Mouse (Mus musculus) MEL (cell line): ENCODE measurements around the gene Cntn3. TPM values are rescaled to one million over a fixed set of nuclear protein-coding genes. Genes with fewer than 3 reads are reported as not detected.
A peak's percentile ranks its signal among the peaks of the same experiment; 100 is the strongest.

Source experiments
- DNase-seq: peaks from one replicate; pipeline ENCODE4 v3.0.0; 2011; ENCODE audit warnings: low read depth, low spot score
- H3K27ac ChIP-seq: 2 replicates; pipeline ENCODE4 v1.5.1; 2012; ENCODE audit warnings: low read depth, mild to moderate bottlenecking, control low read depth, low read length, moderate library complexity; ENCODE audit not compliant: control insufficient read depth
- H3K27me3 ChIP-seq, 2 experiments: fragments of 150-350 bp in 1 of 2; sonication (generic) in 1 of 2; 2 replicates each; pipeline ENCODE4 v1.6.1; 2012; ENCODE audit warnings: low read length in 2 of 2, mild to moderate bottlenecking in 2 of 2, improper control_type of control experiment in 1 of 2, moderate library complexity in 1 of 2; ENCODE audit not compliant: insufficient read depth in 2 of 2, control insufficient read depth in 1 of 2
- H3K36me3 ChIP-seq, 2 experiments: 2 replicates each; pipeline ENCODE4 v1.6.1; 2012 to 2014; ENCODE audit warnings: low read length in 2 of 2, improper control_type of control experiment in 1 of 2, inconsistent platforms in 1 of 2, mild to moderate bottlenecking in 1 of 2; ENCODE audit not compliant: insufficient read depth in 2 of 2, control insufficient read depth in 1 of 2
- H3K4me1 ChIP-seq, 2 experiments: fragments of 150-350 bp in 1 of 2; sonication (generic) in 1 of 2; 2 replicates each; pipeline ENCODE4 v1.6.1; 2012; ENCODE audit warnings: low read length in 2 of 2, improper control_type of control experiment in 1 of 2, mild to moderate bottlenecking in 1 of 2; ENCODE audit not compliant: insufficient read depth in 2 of 2, control insufficient read depth in 1 of 2
- H3K4me3 ChIP-seq, 2 experiments: fragments of 150-350 bp in 1 of 2; sonication (generic) in 1 of 2; 2 replicates each; pipeline ENCODE4 v1.5.1; 2012; ENCODE audit warnings: low read depth in 2 of 2, low read length in 2 of 2, mild to moderate bottlenecking in 2 of 2, moderate library complexity in 2 of 2, control low read depth in 1 of 2, improper control_type of control experiment in 1 of 2; ENCODE audit not compliant: control insufficient read depth in 1 of 2, insufficient read depth in 1 of 2
- H3K79me2 ChIP-seq: 2 replicates; pipeline ENCODE4 v1.6.1; 2012; ENCODE audit warnings: mild to moderate bottlenecking, low read length, moderate library complexity; ENCODE audit not compliant: control insufficient read depth, poor library complexity, insufficient read depth
- H3K9ac ChIP-seq: 2 replicates; pipeline ENCODE4 v1.6.1; 2012; ENCODE audit warnings: low read depth, mild to moderate bottlenecking, control low read depth, low read length, moderate library complexity; ENCODE audit not compliant: control insufficient read depth, poor library complexity, severe bottlenecking
- H3K9me3 ChIP-seq: fragments of 150-350 bp; sonication (generic); replicated peaks from 2 replicates; pipeline ENCODE4 v1.6.1; 2012; ENCODE audit warnings: mild to moderate bottlenecking, low read length, improper control_type of control experiment, moderate library complexity; ENCODE audit not compliant: insufficient read depth
- CHD1 ChIP-seq: IDR thresholded peaks from 2 replicates; pipeline ENCODE4 v1.6.1; 2012; ENCODE audit warnings: low read depth, mild to moderate bottlenecking, inconsistent platforms, low read length, improper control_type of control experiment
- EP300 ChIP-seq, 2 experiments: IDR thresholded peaks; 2 replicates each; pipeline ENCODE4 v1.6.1; 2011; ENCODE audit warnings: improper control_type of control experiment in 2 of 2, low read length in 2 of 2, low read depth in 1 of 2, mild to moderate bottlenecking in 1 of 2
- ETS1 ChIP-seq: IDR thresholded peaks from 2 replicates; pipeline ENCODE4 v1.6.1; 2012; ENCODE audit warnings: low read depth, mild to moderate bottlenecking, inconsistent platforms, low read length, improper control_type of control experiment, moderate library complexity
- GABPA ChIP-seq: IDR thresholded peaks from 2 replicates; pipeline ENCODE4 v1.6.1; 2012; ENCODE audit warnings: low read depth, mild to moderate bottlenecking, inconsistent platforms, low read length, improper control_type of control experiment, moderate library complexity
- GATA1 ChIP-seq: IDR thresholded peaks from 2 replicates; pipeline ENCODE4 v1.6.1; 2011; ENCODE audit warnings: low read depth, low read length, improper control_type of control experiment
- JUND ChIP-seq: IDR thresholded peaks from 2 replicates; pipeline ENCODE4 v1.6.1; 2011; ENCODE audit warnings: low read depth, mild to moderate bottlenecking, improper control_type of control experiment, low read length
- KAT2A ChIP-seq: conservative IDR thresholded peaks from 2 replicates; pipeline ENCODE4 v1.6.1; 2012; ENCODE audit warnings: low read depth, low read length, improper control_type of control experiment, inconsistent platforms
- MEF2A ChIP-seq: IDR thresholded peaks from 2 replicates; pipeline ENCODE4 v1.6.1; 2014; ENCODE audit warnings: low read depth, mild to moderate bottlenecking, inconsistent platforms, low read length, improper control_type of control experiment; ENCODE audit not compliant: poor library complexity, insufficient replicate concordance, severe bottlenecking; ENCODE audit errors: extremely low read depth
- MXI1 ChIP-seq: IDR thresholded peaks from 2 replicates; pipeline ENCODE4 v1.6.1; 2011; ENCODE audit warnings: mild to moderate bottlenecking, low read depth, low read length, improper control_type of control experiment
- MYC ChIP-seq: IDR thresholded peaks from 2 replicates; pipeline ENCODE4 v1.6.1; 2011; ENCODE audit warnings: low read depth, mild to moderate bottlenecking, low read length, improper control_type of control experiment, moderate library complexity
- NELFE ChIP-seq: IDR thresholded peaks from 2 replicates; pipeline ENCODE4 v1.6.1; 2011; ENCODE audit warnings: low read depth, low read length, improper control_type of control experiment
- NRF1 ChIP-seq: IDR thresholded peaks from 2 replicates; pipeline ENCODE4 v1.6.1; 2014; ENCODE audit warnings: low read depth, mild to moderate bottlenecking, inconsistent platforms, low read length, improper control_type of control experiment, moderate library complexity; ENCODE audit not compliant: poor library complexity, insufficient read depth, severe bottlenecking
- POLR2A ChIP-seq, 2 experiments: IDR thresholded peaks; 2 replicates each; pipeline ENCODE4 v1.6.1; 2011 to 2012; ENCODE audit warnings: low read length in 2 of 2, mild to moderate bottlenecking in 2 of 2, control low read depth in 1 of 2, improper control_type of control experiment in 1 of 2, low read depth in 1 of 2, moderate library complexity in 1 of 2; ENCODE audit not compliant: control insufficient read depth in 1 of 2, insufficient read depth in 1 of 2, poor library complexity in 1 of 2
- POLR2AphosphoS2 ChIP-seq: IDR thresholded peaks from 2 replicates; pipeline ENCODE4 v1.6.1; 2011; ENCODE audit warnings: low read length, improper control_type of control experiment
- POLR2AphosphoS5 ChIP-seq: IDR thresholded peaks from 2 replicates; pipeline ENCODE4 v1.6.1; 2012; ENCODE audit warnings: low read depth, borderline replicate concordance, mild to moderate bottlenecking, inconsistent platforms, low read length, moderate library complexity, mixed read lengths
- RCOR1 ChIP-seq: IDR thresholded peaks from 2 replicates; pipeline ENCODE4 v1.6.1; 2012; ENCODE audit warnings: low read depth, mild to moderate bottlenecking, inconsistent platforms, low read length, improper control_type of control experiment
- TBP ChIP-seq: IDR thresholded peaks from 2 replicates; pipeline ENCODE4 v1.8.0; 2011; ENCODE audit warnings: low read depth, low read length, improper control_type of control experiment
- TCF12 ChIP-seq: IDR thresholded peaks from 2 replicates; pipeline ENCODE4 v1.6.1; 2014; ENCODE audit warnings: low read depth, mild to moderate bottlenecking, inconsistent platforms, low read length, improper control_type of control experiment, moderate library complexity
- UBTF ChIP-seq: IDR thresholded peaks from 2 replicates; pipeline ENCODE4 v1.6.1; 2012; ENCODE audit warnings: low read depth, mild to moderate bottlenecking, inconsistent platforms, low read length, improper control_type of control experiment, moderate library complexity, borderline replicate concordance; ENCODE audit not compliant: insufficient read depth
- USF2 ChIP-seq, 2 experiments: IDR thresholded peaks; 2 replicates each; pipeline ENCODE4 v1.6.1; 2011 to 2012; ENCODE audit warnings: improper control_type of control experiment in 2 of 2, low read length in 2 of 2, borderline replicate concordance in 1 of 2, inconsistent platforms in 1 of 2, low read depth in 1 of 2, mild to moderate bottlenecking in 1 of 2; ENCODE audit not compliant: insufficient read depth in 1 of 2
- ZKSCAN1 ChIP-seq: IDR thresholded peaks from 2 replicates; pipeline ENCODE4 v1.6.1; 2012; ENCODE audit warnings: low read depth, mild to moderate bottlenecking, inconsistent platforms, low read length, improper control_type of control experiment, moderate library complexity
- polyA plus RNA-seq, 2 experiments: library from polyadenylated mRNA; stranded (reverse) in 1 of 2; unstranded in 1 of 2; fragments of >175 nt in 1 of 2; fragments of >200 nt in 1 of 2; gene quantifications; 2 replicates each; pipeline versions ENCODE4 v1.2.1 to v1.2.4; 2012; ENCODE audit warnings: low replicate concordance in 2 of 2, low read depth in 1 of 2; ENCODE audit not compliant: insufficient read length in 2 of 2, insufficient read depth in 1 of 2, missing spikeins in 1 of 2
- total RNA-seq: library from RNA; depleted of rRNA; stranded (reverse); fragments of 300-350 nt; gene quantifications from 2 replicates; pipeline ENCODE4 v1.2.3, GENCODE M21; 2012

Gene Cntn3
- total and polyA plus RNA-seq, 3 experiments, result 0.85 to 1.1 TPM; not detected in 1

- TF ChIP-seq NRF1, result no peak
- no peak for TF ChIP-seq USF2 (IDR thresholded peaks at IDR 0.05; ENCODE audit: borderline replicate concordance in 1 of 2, insufficient read depth in 1 of 2, low read depth in 1 of 2, low read length in 2 of 2)
- TF ChIP-seq POLR2AphosphoS5, result no peak
- TF ChIP-seq JUND, result peak; percentile 52; the same call in 1 of the 2 replicates
- TF ChIP-seq MYC, result 0 out of 2 replicates have a peak, but pooled peaks have one; percentile 62
- TF ChIP-seq POLR2AphosphoS2, result no peak
- no peak for TF ChIP-seq TBP
- TF ChIP-seq MXI1, result no peak
- TF ChIP-seq TCF12, result peak; percentile 97
- TF ChIP-seq EP300 (IDR thresholded peaks at IDR 0.05; ENCODE audit: low read depth in 1 of 2, low read length in 2 of 2), result peak; percentile 98 to 99
- TF ChIP-seq ETS1, result peak; percentile 92
Measured at GRCm38 (mm10) chr6:102535599-102535998, 37.3 kb downstream of the Cntn3 start (continued).

DNA sequence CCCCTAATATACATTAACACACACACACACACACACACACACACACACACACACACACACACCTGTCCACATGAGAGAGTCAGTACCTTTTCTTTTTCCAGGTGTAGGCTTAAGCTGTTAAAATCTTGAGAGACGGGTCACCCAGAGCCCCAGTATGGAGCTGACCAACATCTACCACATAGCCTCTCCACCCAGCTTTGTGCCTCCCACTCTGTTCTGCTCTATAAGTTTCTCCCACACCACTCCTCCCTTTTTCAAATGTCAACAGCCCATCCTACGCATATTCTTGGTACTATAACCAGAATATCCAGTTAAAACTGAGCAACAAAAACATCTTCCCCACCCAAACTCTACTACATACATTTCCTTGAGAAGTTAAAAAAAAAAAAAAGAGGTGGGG, 49.9 kb downstream of the Cntn3 start:
- Histone ChIP-seq H3K9me3 (no peaks in the 10 kb centered on the region), H3K36me3 (no peaks in the 10 kb centered on the region), H3K27ac (no peak overlapping the region), H3K4me1 (no peaks in the 10 kb centered on the region), H3K27me3 (no peaks in the 10 kb centered on the region), H3K4me3 (no peak overlapping the region), H3K79me2 (no peaks in the 10 kb centered on the region), H3K9ac (no peak overlapping the region)
- DNase-seq, result no peak
- TF ChIP-seq CHD1 (no peak), JUND (no peak), GABPA (no peak), ZKSCAN1 (no peak), POLR2A (IDR thresholded peaks at IDR 0.05; ENCODE audit: control insufficient read depth in 1 of 2, insufficient read depth in 1 of 2, low read depth in 1 of 2, low read length in 2 of 2, poor library complexity in 1 of 2) (no peak), NELFE (no peak), UBTF (no peak), GATA1 (no peak), MEF2A (no peak), RCOR1 (no peak), KAT2A (no peak)
